Mouse (Mus musculus) liver, embryonic 15.5 days (tissue): Measurements from ENCODE around the gene Adamtsl3. TPM values are rescaled to one million over a fixed set of nuclear protein-coding genes. Genes with fewer than 3 reads are reported as not detected.

Experiments used
- ATAC-seq: fragments of 200-750 bp; cut with Nextera tagmentation; 2 replicates; pipeline ENCODE4 v1.8.0; 2017; ENCODE audit warnings: moderate number of reproducible peaks, mild to moderate bottlenecking, moderate library complexity; ENCODE audit not compliant: insufficient read depth
- H3K27ac ChIP-seq: fragments of 300-500 bp; sonication (generic); replicated peaks from 2 replicates; pipeline ENCODE4 v1.5.1; 2015; ENCODE audit warnings: mild to moderate bottlenecking, inconsistent platforms
- H3K27me3 ChIP-seq: fragments of 300-500 bp; sonication (generic); 2 replicates; pipeline ENCODE4 v1.6.1; 2015; ENCODE audit warnings: mild to moderate bottlenecking, inconsistent platforms
- H3K36me3 ChIP-seq: fragments of 300-500 bp; sonication (generic); replicated peaks from 2 replicates; pipeline ENCODE4 v1.6.1; 2015; ENCODE audit warnings: moderate library complexity, mild to moderate bottlenecking, inconsistent platforms
- H3K4me1 ChIP-seq: fragments of 300-500 bp; sonication (generic); replicated peaks from 2 replicates; pipeline ENCODE4 v1.6.1; 2015; ENCODE audit warnings: inconsistent platforms
- H3K4me2 ChIP-seq: fragments of 300-500 bp; sonication (generic); 2 replicates; pipeline ENCODE4 v1.6.1; 2015; ENCODE audit warnings: moderate library complexity, mild to moderate bottlenecking, inconsistent platforms
- H3K4me3 ChIP-seq: fragments of 300-500 bp; sonication (generic); replicated peaks from 2 replicates; pipeline ENCODE4 v1.5.1; 2015; ENCODE audit warnings: mild to moderate bottlenecking, inconsistent platforms
- H3K9ac ChIP-seq: fragments of 300-500 bp; sonication (generic); 2 replicates; pipeline ENCODE4 v1.6.1; 2015; ENCODE audit warnings: moderate library complexity, mild to moderate bottlenecking, inconsistent platforms
- H3K9me3 ChIP-seq: fragments of 300-500 bp; sonication (generic); replicated peaks from 2 replicates; pipeline ENCODE4 v1.6.1; 2016; ENCODE audit warnings: inconsistent platforms
- WGBS: fragments of 180-500 bp; shearing (Covaris S2); methylation state at CpG from one replicate; pipeline ENCODE4 v1.1.7; 2015; ENCODE audit warnings: mixed read lengths; ENCODE audit not compliant: insufficient replicate concordance; 5-methylcytosine and 5-hydroxymethylcytosine counted together
- polyA plus RNA-seq: library from polyadenylated mRNA; unstranded; fragments of >200 nt; fragmentation: Nextera tagmentation; extraction: Ambion mirVana; gene quantifications from 2 replicates; pipeline ENCODE4 v1.2.1, GENCODE M21; 2015

The Adamtsl3 gene
- polyA plus RNA-seq, 1 experiment from 2014 or later: 0.12 TPM

DNA sequence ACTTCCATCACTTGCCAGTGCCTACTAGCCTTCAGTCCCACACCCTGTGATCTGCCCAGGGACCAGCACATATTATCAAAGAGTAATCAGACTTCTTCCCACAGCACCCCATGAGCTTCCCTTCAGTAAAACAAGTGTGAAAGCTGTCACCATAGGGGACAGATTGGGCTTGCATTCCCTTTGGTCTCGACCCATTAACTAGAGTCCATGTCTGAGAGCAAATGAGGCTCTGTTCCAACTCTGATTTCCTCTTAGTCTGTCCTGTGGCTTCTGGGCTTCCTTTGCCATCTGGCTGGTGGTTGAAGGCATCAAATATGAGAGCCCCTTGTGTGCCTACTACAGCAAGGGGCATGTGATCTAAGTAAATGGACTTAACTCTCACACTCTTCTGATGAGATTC, 237.5 kb downstream of the Adamtsl3 start:
- Histone ChIP-seq H3K4me1 (no peaks in the 10 kb centered on the region), H3K4me2 (no peak overlapping the region), H3K9me3 (no peaks in the 10 kb centered on the region), H3K36me3 (no peaks in the 10 kb centered on the region), H3K27ac (no peak overlapping the region), H3K9ac (no peak overlapping the region), H3K27me3 (no peaks in the 10 kb centered on the region), H3K4me3 (no peak overlapping the region)
- no peak for ATAC-seq
- 29% methylated on average over 1 of the region's 1 CpGs for WGBS

DNA sequence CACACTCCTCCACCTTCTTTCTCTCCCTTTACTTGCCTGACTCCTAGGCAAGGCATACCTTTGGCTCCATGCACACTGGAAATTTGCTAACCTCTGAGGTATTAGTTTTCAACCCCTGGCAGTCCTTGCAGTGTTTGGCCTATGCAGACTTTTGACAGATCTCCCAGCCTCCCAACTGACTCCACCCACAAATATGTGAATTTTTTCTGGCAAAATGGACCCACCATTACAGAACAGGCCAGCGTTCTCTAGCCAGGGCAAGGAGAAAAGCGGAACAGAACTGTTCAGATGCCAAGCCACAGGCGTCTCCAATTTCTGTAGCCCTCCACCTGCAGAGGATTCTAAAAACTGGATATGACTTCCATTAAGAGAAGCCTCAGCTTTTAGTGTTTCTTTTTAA, 244.5 kb downstream of the Adamtsl3 start:
- Histone ChIP-seq H3K27ac (no peak overlapping the region), H3K27me3 (no peaks in the 10 kb centered on the region), H3K9ac (no peak overlapping the region), H3K9me3 (no peaks in the 10 kb centered on the region), H3K4me3 (no peak overlapping the region), H3K4me2 (no peak overlapping the region), H3K36me3 (no peaks in the 10 kb centered on the region), H3K4me1 (no peaks in the 10 kb centered on the region)
- 61% methylated on average over 3 of the region's 3 CpGs for WGBS
- no peak for ATAC-seq

DNA sequence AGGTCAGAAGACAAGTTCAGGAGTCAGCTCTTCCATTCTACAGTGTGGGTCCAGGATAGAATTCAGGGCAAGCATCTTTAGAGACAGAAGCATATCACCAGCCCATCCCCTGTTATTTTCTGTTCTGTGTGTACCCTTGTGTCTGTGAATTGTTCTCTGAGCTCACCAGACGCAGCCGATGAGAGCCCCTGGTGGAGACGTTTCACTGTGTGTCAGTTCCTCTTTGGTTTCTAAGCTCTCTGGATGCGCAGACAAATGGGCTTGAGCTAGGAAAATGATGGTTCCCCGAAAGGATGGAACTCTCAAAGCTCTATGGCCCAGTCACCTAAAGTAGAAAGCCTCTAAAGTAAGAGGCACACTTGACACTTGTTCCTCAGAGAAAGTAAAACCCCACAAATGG, 246.3 kb downstream of the Adamtsl3 start:
- H3K4me1 ChIP-seq: no peaks in the 10 kb centered on the region
- H3K36me3 ChIP-seq: no peaks in the 10 kb centered on the region
- no peak overlapping the region for H3K4me2 ChIP-seq
- H3K9me3 ChIP-seq: no peaks in the 10 kb centered on the region
- H3K9ac ChIP-seq: no peak overlapping the region
- no peak overlapping the region for H3K4me3 ChIP-seq
- no peaks in the 10 kb centered on the region for H3K27me3 ChIP-seq
- 27% methylated on average over 5 of the region's 5 CpGs for WGBS
- ATAC-seq: no peak
- no peak overlapping the region for H3K27ac ChIP-seq

DNA sequence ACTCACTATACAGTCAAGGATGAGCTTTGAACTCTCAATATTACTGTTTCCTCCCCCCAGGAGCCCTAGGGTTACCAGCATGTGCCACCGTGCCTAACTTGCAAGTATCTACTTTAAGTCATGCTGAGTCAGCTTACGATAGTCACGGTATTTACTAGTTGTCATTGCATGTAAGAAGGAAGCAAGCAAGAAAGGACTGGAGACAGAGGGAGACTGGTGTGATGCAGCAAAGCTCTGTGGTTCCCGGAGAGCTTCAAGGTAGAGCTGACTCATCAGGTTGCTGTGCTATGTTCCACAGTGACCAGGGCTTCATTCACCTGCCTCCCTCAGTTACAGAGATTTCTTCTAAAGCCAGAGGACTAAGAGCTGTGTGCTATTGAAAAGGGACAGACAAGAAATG, 247.0 kb downstream of the Adamtsl3 start:
- no peaks in the 10 kb centered on the region for H3K36me3 ChIP-seq
- no peak overlapping the region for H3K27ac ChIP-seq
- H3K4me1 ChIP-seq: no peaks in the 10 kb centered on the region
- H3K4me3 ChIP-seq: no peak overlapping the region
- H3K9me3 ChIP-seq: no peaks in the 10 kb centered on the region
- no peak for ATAC-seq
- no peak overlapping the region for H3K4me2 ChIP-seq
- WGBS: 41% methylated on average over 4 of the region's 4 CpGs
- H3K9ac ChIP-seq: no peak overlapping the region
- H3K27me3 ChIP-seq: no peaks in the 10 kb centered on the region

DNA sequence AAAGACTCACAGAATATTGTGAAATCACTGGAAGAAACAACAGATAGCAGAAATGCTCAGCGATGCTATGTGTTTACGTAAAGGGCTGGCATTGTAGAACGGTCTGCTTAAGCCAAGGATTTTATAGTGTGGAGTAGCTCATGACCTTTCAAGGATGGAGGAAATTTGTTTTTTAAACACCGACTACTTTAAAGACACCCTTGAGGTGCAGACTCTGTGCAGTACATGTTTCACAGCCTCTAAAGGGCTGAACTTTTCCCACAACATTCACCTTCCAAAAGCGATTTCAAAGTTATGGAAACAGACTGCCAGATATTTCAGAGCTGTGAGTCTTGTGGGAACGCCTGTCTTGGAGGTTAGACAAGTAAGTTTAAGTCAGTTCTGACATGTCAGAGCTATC, 255.4 kb downstream of the Adamtsl3 start:
- Histone ChIP-seq H3K4me2 (no peak overlapping the region), H3K36me3 (no peaks in the 10 kb centered on the region), H3K9me3 (no peaks in the 10 kb centered on the region), H3K27ac (no peak overlapping the region), H3K27me3 (no peaks in the 10 kb centered on the region), H3K4me1 (no peaks in the 10 kb centered on the region), H3K9ac (no peak overlapping the region), H3K4me3 (no peak overlapping the region)
- WGBS: 66% methylated on average over 6 of the region's 6 CpGs
- no peak for ATAC-seq

DNA sequence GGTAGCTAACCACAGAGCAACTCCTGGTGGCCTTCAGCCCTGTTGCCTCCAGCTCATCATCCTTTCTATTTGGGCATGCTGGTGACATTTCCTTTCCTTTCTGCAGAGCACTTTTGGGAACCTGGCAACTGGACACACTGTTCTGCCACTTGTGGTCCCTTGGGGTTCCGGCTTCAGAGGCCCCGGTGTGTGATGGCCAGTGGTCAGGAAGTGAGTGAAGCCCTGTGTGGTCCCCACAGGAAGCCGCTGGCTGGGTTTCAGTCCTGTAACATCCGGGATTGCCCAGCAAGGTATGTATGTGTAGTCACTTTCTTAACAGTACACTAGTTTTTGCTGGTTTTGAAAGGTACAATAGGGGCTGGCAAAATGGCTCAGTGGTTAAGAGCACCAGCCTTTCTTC, 266.5 kb downstream of the Adamtsl3 start:
- Histone ChIP-seq H3K4me3 (no peak overlapping the region), H3K9me3 (no peaks in the 10 kb centered on the region), H3K4me1 (no peaks in the 10 kb centered on the region), H3K4me2 (no peak overlapping the region), H3K36me3 (no peaks in the 10 kb centered on the region), H3K27ac (no peak overlapping the region), H3K27me3 (no peaks in the 10 kb centered on the region), H3K9ac (no peak overlapping the region)
- peak; percentile 31; the same call in 1 of the 2 replicates for ATAC-seq
- WGBS: 19% methylated on average over 4 of the region's 4 CpGs

DNA sequence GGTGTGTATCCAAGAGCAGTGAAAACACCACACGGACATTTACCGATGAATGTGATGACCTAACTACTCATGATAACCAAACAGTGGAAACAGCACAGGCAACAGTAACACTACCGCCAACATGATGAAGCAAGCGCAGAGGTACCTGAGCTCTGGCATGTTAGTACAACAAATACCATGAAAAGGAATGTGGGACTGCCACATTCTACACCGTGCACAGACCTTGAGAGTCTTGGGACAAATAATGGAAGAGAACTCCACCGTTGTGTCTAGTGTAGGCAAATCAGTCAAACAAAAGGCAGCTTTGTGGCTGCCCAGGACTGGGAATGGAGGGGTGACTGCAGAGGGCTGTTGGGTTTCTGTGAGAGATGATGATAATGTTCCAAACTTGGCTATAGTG, 269.9 kb downstream of the Adamtsl3 start:
- H3K4me1 ChIP-seq: no peaks in the 10 kb centered on the region

DNA sequence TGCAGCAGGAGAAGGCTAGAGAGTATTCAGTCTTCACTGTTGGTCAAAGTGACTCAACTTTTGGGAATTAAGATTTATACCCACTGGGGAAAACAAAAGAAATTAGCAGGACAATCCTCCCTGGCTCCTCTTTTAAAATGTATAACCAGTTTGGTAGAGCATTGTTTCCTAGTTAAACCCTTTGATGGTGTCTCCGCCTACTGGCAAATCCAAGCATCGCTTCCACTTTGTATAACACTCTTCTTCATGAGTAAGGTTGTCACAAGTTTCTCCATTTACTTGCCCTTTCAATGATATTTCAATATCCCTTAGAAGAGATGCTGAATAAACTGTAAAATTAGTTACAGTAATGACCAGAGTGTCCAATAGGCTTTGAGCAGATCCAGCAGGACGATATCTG, 274.1 kb downstream of the Adamtsl3 start:
- H3K27me3 ChIP-seq: no peaks in the 10 kb centered on the region
- H3K9me3 ChIP-seq: no peaks in the 10 kb centered on the region
- no peak overlapping the region for H3K4me3 ChIP-seq
- H3K27ac ChIP-seq: no peak overlapping the region
- 41% methylated on average over 3 of the region's 3 CpGs for WGBS
- H3K4me1 ChIP-seq: no peaks in the 10 kb centered on the region
- H3K4me2 ChIP-seq: no peak overlapping the region
- no peak overlapping the region for H3K9ac ChIP-seq
- ATAC-seq: no peak
- no peaks in the 10 kb centered on the region for H3K36me3 ChIP-seq

More for the DNA sequence above, 269.9 kb downstream of the Adamtsl3 start:
- Histone ChIP-seq H3K4me3 (no peak overlapping the region), H3K36me3 (no peaks in the 10 kb centered on the region), H3K9me3 (no peaks in the 10 kb centered on the region), H3K9ac (no peak overlapping the region), H3K27ac (no peak overlapping the region), H3K4me2 (no peak overlapping the region), H3K27me3 (no peaks in the 10 kb centered on the region)
- ATAC-seq: no peak
- 67% methylated on average over 6 of the region's 6 CpGs for WGBS

DNA sequence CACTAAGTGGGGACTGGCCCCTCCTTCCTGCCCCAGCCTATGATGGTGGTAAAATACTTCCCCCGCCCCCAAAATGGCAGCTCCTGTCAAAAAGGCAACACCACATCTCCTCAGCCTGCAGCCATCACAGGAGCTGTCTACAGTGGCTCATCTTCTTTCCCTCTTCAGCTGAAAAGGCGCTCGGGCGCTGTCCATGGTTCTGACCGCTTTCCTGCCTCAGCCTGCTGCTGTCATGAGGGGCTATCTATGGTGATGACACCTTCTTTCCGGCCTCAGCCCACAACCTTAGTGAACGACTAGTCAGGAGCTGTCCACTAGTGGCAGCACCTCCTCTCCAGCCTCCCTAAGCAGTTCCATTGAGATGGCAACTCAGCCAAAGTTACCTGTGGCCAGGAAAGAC, 289.8 kb downstream of the Adamtsl3 start:
- ATAC-seq: no peak
- H3K4me2 ChIP-seq: no peak overlapping the region
- H3K4me1 ChIP-seq: no peaks in the 10 kb centered on the region
- WGBS: 11% methylated on average over 7 of the region's 7 CpGs
- no peaks in the 10 kb centered on the region for H3K27me3 ChIP-seq
- H3K36me3 ChIP-seq: no peaks in the 10 kb centered on the region
- H3K9ac ChIP-seq: no peak overlapping the region
- H3K27ac ChIP-seq: no peak overlapping the region
- no peaks in the 10 kb centered on the region for H3K9me3 ChIP-seq
- H3K4me3 ChIP-seq: no peak overlapping the region

DNA sequence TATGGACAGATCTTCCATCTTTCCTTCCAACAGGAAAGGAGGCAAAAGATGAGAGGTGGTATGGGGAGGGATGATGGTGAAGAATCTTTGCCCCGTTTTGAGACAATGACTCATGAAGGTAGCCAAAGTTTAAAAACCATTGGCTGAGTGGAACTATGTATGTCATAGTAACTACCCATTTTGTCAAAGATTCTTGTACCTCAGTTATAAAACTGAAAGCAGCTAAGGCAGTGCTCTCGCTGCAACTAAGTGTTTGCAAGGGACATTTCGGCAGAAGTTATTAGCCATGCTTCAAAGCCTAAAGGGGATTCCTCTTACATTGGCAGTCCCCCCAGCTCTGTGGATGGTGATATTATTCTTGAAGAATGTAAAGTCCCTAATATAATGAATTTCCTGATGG, 311.7 kb downstream of the Adamtsl3 start:
- Histone ChIP-seq H3K4me1 (peaks cover 11% of the 10 kb centered on the region), H3K27me3 (no peaks in the 10 kb centered on the region), H3K27ac (no peak overlapping the region), H3K4me3 (no peak overlapping the region), H3K36me3 (peaks cover 2% of the 10 kb centered on the region; the same call in 1 of the 2 replicates), H3K9me3 (no peaks in the 10 kb centered on the region), H3K9ac (no peak overlapping the region), H3K4me2 (no peak overlapping the region)
- 73% methylated on average over 3 of the region's 3 CpGs for WGBS
- no peak for ATAC-seq

DNA sequence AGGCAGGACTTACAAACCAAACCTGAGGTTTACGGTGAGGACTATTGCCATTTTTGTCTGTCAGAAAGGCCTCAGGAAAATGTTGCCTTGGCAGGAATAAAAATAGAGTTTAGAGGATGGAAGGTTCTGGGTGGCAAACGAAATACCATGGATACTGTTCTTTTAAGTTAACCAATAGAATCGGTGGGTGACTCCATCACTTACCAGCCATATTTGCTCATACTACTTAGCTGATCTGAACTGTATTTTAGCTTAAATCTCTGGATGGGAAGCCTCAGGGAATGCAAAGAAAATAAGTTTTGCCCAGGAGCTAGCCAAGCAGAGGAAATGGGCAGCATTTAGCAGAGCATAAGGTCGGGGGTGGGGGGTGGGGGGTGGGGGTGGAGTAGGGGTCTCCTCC, 312.4 kb downstream of the Adamtsl3 start:
- 30% methylated on average over 4 of the region's 4 CpGs for WGBS
- Histone ChIP-seq H3K4me2 (peak overlapping the region; percentile 85), H3K27ac (no peak overlapping the region), H3K4me3 (peak overlapping the region; percentile 83), H3K9ac (peak overlapping the region; percentile 23; the same call in 1 of the 2 replicates), H3K9me3 (no peaks in the 10 kb centered on the region), H3K4me1 (peaks cover 11% of the 10 kb centered on the region), H3K27me3 (no peaks in the 10 kb centered on the region), H3K36me3 (peaks cover 3% of the 10 kb centered on the region; the same call in 1 of the 2 replicates)
- no peak for ATAC-seq

DNA sequence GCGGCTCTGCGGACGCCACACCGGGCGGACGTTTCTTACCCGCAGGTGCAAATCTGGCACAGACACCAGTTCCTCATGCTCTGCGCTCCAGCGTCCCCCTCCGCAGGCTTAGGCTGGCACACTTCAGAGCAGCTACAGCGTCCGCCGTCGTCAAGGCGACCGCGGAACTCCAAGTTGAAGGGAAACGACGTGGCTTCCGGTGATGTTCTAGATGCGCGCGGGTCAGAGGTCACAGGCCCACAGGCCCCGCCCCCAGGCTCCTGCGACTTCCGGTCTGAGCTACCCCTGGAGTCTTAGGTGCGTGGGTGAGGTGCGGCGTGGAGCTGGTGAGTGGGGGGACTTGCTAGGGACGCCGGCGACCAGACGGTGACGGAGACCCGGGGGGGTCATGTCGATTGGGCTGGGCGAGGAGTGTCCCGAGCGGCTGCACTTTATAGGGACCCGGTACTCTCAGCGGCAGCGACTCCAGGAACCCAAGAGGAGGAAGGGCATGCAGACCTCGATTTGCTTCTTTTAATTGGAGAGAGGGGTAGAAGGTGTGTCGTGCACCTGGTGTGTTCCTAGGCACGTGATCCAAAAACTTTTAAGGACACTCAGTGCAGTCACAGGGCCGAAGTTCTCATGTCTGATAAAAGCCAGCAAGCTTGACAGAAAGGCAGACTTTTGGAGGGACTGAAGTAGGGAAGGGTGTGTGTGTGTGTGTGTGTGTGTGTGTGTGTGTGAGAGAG, 313.0 kb downstream of the Adamtsl3 start, which contains the start of the genes Saxo2 and Efl1:
TSS of gene Saxo2 (minus strand) at position 176 of the 728 bp plus-strand sequence.
TSS of gene Efl1 (plus strand) at position 262 of the 728 bp plus-strand sequence.
- Histone ChIP-seq H3K27me3 (no peaks in the 10 kb centered on the region), H3K9ac (peak within 1 kb of the TSS; percentile 67), H3K36me3 (peaks cover 3% of the 10 kb centered on the region; the same call in 1 of the 2 replicates), H3K4me2 (peak within 1 kb of the TSS; percentile 85), H3K4me3 (peak within 1 kb of the TSS; percentile 83), H3K27ac (peak within 1 kb of the TSS; percentile 58), H3K9me3 (no peaks in the 10 kb centered on the region), H3K4me1 (peaks cover 11% of the 10 kb centered on the region)
- ATAC-seq: peak; percentile 93
- under 1% methylated on average over 46 of the region's 46 CpGs for WGBS
